Mouse (Mus musculus) liver, embryonic 12.5 days (tissue): Measurements from ENCODE around the gene Trim66. TPM values are rescaled to one million over a fixed set of nuclear protein-coding genes. Genes with fewer than 3 reads are reported as not detected.

Source experiments
- ATAC-seq: fragments of 200-750 bp; cut with Nextera tagmentation; 2 replicates; pipeline ENCODE4 v1.8.0; 2017; ENCODE audit warnings: moderate number of reproducible peaks, mild to moderate bottlenecking, moderate library complexity
- H3K27ac ChIP-seq: fragments of 300-500 bp; sonication (generic); 2 replicates; pipeline ENCODE4 v1.5.1; 2016; ENCODE audit warnings: mild to moderate bottlenecking
- H3K27me3 ChIP-seq: fragments of 300-500 bp; sonication (generic); replicated peaks from 2 replicates; pipeline ENCODE4 v1.6.1; 2016; ENCODE audit warnings: mild to moderate bottlenecking, moderate library complexity
- H3K36me3 ChIP-seq: fragments of 300-500 bp; sonication (generic); 2 replicates; pipeline ENCODE4 v1.6.1; 2016; ENCODE audit warnings: mild to moderate bottlenecking, moderate library complexity
- H3K4me1 ChIP-seq: fragments of 300-500 bp; sonication (generic); 2 replicates; pipeline ENCODE4 v1.6.1; 2016
- H3K4me2 ChIP-seq: fragments of 300-500 bp; sonication (generic); 2 replicates; pipeline ENCODE4 v1.6.1; 2016; ENCODE audit warnings: mild to moderate bottlenecking, moderate library complexity
- H3K4me3 ChIP-seq: fragments of 300-500 bp; sonication (generic); 2 replicates; pipeline ENCODE4 v1.5.1; 2016; ENCODE audit warnings: mild to moderate bottlenecking, moderate library complexity
- H3K9ac ChIP-seq: fragments of 300-500 bp; sonication (generic); 2 replicates; pipeline ENCODE4 v1.6.1; 2016; ENCODE audit warnings: mild to moderate bottlenecking, moderate library complexity
- H3K9me3 ChIP-seq: fragments of 300-500 bp; sonication (generic); replicated peaks from 2 replicates; pipeline ENCODE4 v1.6.1; 2016; ENCODE audit warnings: mild to moderate bottlenecking, moderate library complexity
- WGBS: fragments of 180-500 bp; shearing (Covaris S2); methylation state at CpG from one replicate; pipeline ENCODE4 v1.1.7; 2016; ENCODE audit not compliant: insufficient replicate concordance; 5-methylcytosine and 5-hydroxymethylcytosine counted together
- polyA plus RNA-seq: library from polyadenylated mRNA; unstranded; fragments of >200 nt; fragmentation: Nextera tagmentation; extraction: Ambion mirVana; gene quantifications from 2 replicates; pipeline ENCODE4 v1.2.1, GENCODE M21; 2016

Gene Trim66
- polyA plus RNA-seq, 1 experiment from 2014 or later: 0.04 TPM

- Histone ChIP-seq H3K9ac (no peak overlapping the region), H3K9me3 (no peaks in the 10 kb centered on the region)
These were observed 24.8 kb upstream of the Trim66 start for GRCm38 (mm10) chr7:109532691-109533090.

DNA sequence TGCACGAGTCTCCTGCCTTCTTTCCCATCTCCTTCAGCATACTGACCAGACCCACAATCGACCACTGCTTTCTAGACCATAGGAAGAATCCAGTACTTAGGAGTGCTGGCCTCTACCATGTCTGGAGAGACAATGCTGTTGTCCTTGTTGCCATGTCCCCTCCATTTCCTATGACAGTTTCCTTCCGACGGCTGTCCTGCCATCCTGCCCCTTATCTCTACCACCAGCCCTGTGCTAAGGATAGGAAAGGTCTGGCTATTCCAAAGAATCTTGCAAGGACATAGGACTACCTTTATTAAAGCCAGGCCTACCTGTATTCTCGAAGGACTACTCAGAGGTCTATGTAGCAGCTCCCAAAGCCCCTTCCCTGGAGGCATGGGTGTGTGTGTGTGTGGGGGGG is 23.6 kb upstream of the Trim66 start:
- H3K4me1 ChIP-seq: peaks cover 6% of the 10 kb centered on the region; the same call in 1 of the 2 replicates
- peaks cover 64% of the 10 kb centered on the region for H3K36me3 ChIP-seq
- H3K9ac ChIP-seq: no peak overlapping the region
- no peak overlapping the region for H3K4me2 ChIP-seq
- WGBS: 36% methylated on average over 5 of the region's 5 CpGs
- ATAC-seq: peak; percentile 25; the same call in 1 of the 2 replicates
- H3K9me3 ChIP-seq: no peaks in the 10 kb centered on the region
- no peaks in the 10 kb centered on the region for H3K27me3 ChIP-seq
- H3K4me3 ChIP-seq: no peak overlapping the region
- H3K27ac ChIP-seq: no peak overlapping the region

More at GRCm38 (mm10) chr7:109532691-109533090, 24.8 kb upstream of the Trim66 start:
- H3K4me1 ChIP-seq: peaks cover 6% of the 10 kb centered on the region; the same call in 1 of the 2 replicates
- 65% methylated on average over 3 of the region's 3 CpGs for WGBS
- H3K27ac ChIP-seq: no peak overlapping the region
- no peak overlapping the region for H3K4me2 ChIP-seq
- no peak for ATAC-seq
- no peak overlapping the region for H3K4me3 ChIP-seq
- H3K36me3 ChIP-seq: peaks cover 56% of the 10 kb centered on the region
- no peaks in the 10 kb centered on the region for H3K27me3 ChIP-seq

DNA sequence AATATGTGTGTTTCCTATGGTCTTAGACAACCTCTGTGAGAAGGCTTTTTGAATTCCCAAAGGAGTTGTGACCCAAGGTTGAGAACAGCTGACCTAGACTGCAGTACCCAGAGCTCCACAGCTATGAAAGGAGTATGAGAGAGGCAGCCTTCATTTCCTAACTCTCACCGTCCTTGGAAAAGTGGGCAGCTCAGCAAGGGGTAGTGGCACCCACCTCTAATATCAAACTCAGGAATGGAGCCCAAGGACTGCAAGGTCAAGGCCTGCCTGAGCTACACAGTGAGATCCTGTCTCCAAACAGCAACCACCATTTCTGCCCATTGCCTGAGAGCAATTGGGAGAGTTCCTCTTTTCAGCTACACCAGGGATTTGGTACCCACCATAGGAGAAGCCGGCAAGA is 21.8 kb upstream of the Trim66 start:
- peaks cover 70% of the 10 kb centered on the region for H3K36me3 ChIP-seq
- 66% methylated on average over 2 of the region's 2 CpGs for WGBS
- no peak for ATAC-seq

GRCm38 (mm10) chr7:109528356-109528755 is 20.4 kb upstream of the Trim66 start:
- Histone ChIP-seq H3K36me3 (peaks cover 76% of the 10 kb centered on the region), H3K9ac (no peak overlapping the region), H3K9me3 (no peaks in the 10 kb centered on the region), H3K4me1 (peaks cover 8% of the 10 kb centered on the region; the same call in 1 of the 2 replicates), H3K27ac (0 out of 2 replicates have a peak overlapping the region, but pooled peaks have one; percentile 10), H3K4me2 (no peak overlapping the region), H3K27me3 (no peaks in the 10 kb centered on the region), H3K4me3 (no peak overlapping the region)
- WGBS: 34% methylated on average over 3 of the region's 3 CpGs
- ATAC-seq: no peak

More for the DNA sequence above, 21.8 kb upstream of the Trim66 start:
- Histone ChIP-seq H3K27me3 (no peaks in the 10 kb centered on the region), H3K9ac (no peak overlapping the region), H3K4me1 (peaks cover 6% of the 10 kb centered on the region; the same call in 1 of the 2 replicates), H3K4me3 (no peak overlapping the region), H3K27ac (no peak overlapping the region), H3K9me3 (no peaks in the 10 kb centered on the region), H3K4me2 (no peak overlapping the region)

DNA sequence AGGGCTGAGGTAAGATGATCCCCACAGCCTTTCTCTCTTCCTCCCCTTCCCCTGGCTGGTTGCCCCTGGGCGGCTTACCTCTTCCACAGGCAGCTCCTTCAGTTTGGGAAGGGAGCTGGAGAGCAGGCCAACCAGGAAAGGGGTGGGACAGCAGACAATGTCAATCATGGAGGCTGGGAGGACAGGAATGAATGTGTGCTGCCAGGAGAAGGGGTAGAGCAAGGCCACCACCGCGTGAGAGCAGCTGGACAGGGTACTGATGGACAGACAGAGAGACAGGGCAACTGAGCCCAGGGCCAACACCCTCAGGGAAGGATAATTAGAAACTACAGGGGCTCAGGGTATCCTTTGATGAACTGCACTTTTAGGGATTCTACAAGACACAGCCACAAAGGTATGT is 19.6 kb upstream of the Trim66 start:
- WGBS: 71% methylated on average over 3 of the region's 3 CpGs
- H3K9ac ChIP-seq: no peak overlapping the region
- no peak for ATAC-seq
- H3K9me3 ChIP-seq: no peaks in the 10 kb centered on the region
- H3K27me3 ChIP-seq: no peaks in the 10 kb centered on the region
- H3K4me3 ChIP-seq: no peak overlapping the region
- no peak overlapping the region for H3K27ac ChIP-seq
- no peak overlapping the region for H3K4me2 ChIP-seq
- peaks cover 16% of the 10 kb centered on the region; the same call in 1 of the 2 replicates for H3K4me1 ChIP-seq
- H3K36me3 ChIP-seq: peaks cover 79% of the 10 kb centered on the region

GRCm38 (mm10) chr7:109525740-109526663 is 18.1 kb upstream of the Trim66 start:
- Histone ChIP-seq H3K4me2 (no peak overlapping the region), H3K9ac (no peak overlapping the region), H3K9me3 (no peaks in the 10 kb centered on the region), H3K27ac (peak overlapping the region; percentile 57), H3K27me3 (no peaks in the 10 kb centered on the region), H3K4me3 (no peak overlapping the region), H3K4me1 (peaks cover 24% of the 10 kb centered on the region), H3K36me3 (peaks cover 84% of the 10 kb centered on the region)
- peak; percentile 6 for ATAC-seq
- 70% methylated on average over 16 of the region's 16 CpGs for WGBS

DNA sequence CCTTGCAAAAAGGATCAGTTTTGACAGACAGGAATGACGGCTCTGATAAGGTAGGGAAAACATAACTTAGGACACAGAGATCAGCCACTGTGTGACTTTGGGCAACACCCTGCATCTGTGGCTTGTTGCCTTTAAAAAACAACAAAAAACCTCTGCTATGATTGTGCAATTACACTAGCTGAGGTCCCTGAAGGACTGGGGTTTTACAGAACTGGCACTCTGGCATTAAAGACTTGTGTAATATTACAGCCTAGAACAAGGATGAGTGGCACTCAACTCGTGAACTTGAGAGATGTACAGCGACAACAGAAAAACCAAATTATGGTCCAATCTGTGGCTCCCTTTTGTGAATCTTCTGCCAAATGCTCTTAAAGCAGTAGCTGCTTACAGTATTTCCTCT is 16.8 kb upstream of the Trim66 start:
- Histone ChIP-seq H3K4me1 (peaks cover 30% of the 10 kb centered on the region), H3K9me3 (no peaks in the 10 kb centered on the region), H3K27me3 (no peaks in the 10 kb centered on the region), H3K9ac (no peak overlapping the region), H3K4me3 (no peak overlapping the region), H3K36me3 (peaks cover 90% of the 10 kb centered on the region), H3K27ac (peak overlapping the region; percentile 73), H3K4me2 (no peak overlapping the region)
- ATAC-seq: no peak
- 77% methylated on average over 3 of the region's 3 CpGs for WGBS

GRCm38 (mm10) chr7:109524442-109524744 is 16.5 kb upstream of the Trim66 start:
- no peak overlapping the region for H3K9ac ChIP-seq
- ATAC-seq: no peak
- no peaks in the 10 kb centered on the region for H3K27me3 ChIP-seq
- H3K9me3 ChIP-seq: no peaks in the 10 kb centered on the region
- peaks cover 30% of the 10 kb centered on the region for H3K4me1 ChIP-seq
- H3K27ac ChIP-seq: peak overlapping the region; percentile 73
- H3K4me2 ChIP-seq: no peak overlapping the region
- H3K36me3 ChIP-seq: peaks cover 88% of the 10 kb centered on the region
- H3K4me3 ChIP-seq: no peak overlapping the region

- WGBS: 49% methylated on average over 6 of the region's 6 CpGs
- Histone ChIP-seq H3K4me1 (peaks cover 30% of the 10 kb centered on the region), H3K4me3 (no peak overlapping the region)
These were observed 16.0 kb upstream of the Trim66 start for GRCm38 (mm10) chr7:109523741-109524441.

DNA sequence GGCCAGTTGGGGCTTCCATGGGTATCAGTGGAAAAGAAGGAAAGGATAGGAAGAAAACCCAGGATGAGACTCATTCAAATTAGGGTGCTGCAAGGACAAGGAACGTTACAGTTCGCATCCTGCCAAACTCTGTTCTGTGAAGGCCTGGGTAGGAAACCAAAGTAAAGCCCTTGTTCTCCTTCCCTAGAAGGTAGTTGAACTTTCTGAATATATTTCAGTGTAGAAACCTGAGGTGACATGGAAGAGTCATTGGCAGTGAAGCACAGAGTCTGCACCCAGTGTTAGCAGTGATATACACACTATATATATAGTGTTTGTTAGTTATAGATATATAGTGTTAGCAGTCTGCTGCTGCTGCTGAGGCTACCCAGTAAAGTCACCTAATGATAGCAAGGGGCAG is 15.4 kb upstream of the Trim66 start:
- Histone ChIP-seq H3K27ac (peak overlapping the region; percentile 73), H3K9ac (no peak overlapping the region), H3K4me1 (peaks cover 32% of the 10 kb centered on the region), H3K27me3 (no peaks in the 10 kb centered on the region), H3K36me3 (peaks cover 87% of the 10 kb centered on the region), H3K4me2 (peak overlapping the region; percentile 90; the same call in 1 of the 2 replicates), H3K4me3 (no peak overlapping the region), H3K9me3 (no peaks in the 10 kb centered on the region)
- WGBS: 69% methylated on average over 2 of the region's 2 CpGs
- ATAC-seq: no peak

More at GRCm38 (mm10) chr7:109523741-109524441, 16.0 kb upstream of the Trim66 start:
- H3K27ac ChIP-seq: peak overlapping the region; percentile 73
- peaks cover 87% of the 10 kb centered on the region for H3K36me3 ChIP-seq
- H3K9ac ChIP-seq: no peak overlapping the region
- H3K27me3 ChIP-seq: no peaks in the 10 kb centered on the region
- H3K4me2 ChIP-seq: no peak overlapping the region
- H3K9me3 ChIP-seq: no peaks in the 10 kb centered on the region
- ATAC-seq: no peak

DNA sequence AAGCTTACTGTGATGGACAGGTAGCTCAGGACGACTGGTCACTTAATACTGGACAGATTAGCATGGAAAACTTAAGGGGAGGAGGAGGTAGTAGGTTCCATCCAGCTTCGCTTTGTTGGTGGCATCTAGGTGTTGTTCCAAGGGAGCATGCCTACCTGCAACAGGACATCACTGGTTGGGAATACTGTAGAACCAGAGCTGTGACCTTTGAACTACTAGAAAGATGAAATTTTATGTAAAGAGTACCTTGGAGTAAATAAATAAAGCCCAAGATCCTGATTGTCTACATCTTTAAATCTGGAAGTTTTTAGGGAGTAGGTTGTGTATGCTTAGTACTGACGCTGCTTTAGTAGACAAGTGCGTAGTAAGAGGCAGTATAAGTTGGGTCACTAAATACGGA is 14.2 kb upstream of the Trim66 start:
- peak overlapping the region; percentile 98 for H3K9ac ChIP-seq
- peaks cover 44% of the 10 kb centered on the region for H3K4me1 ChIP-seq
- peaks cover 75% of the 10 kb centered on the region for H3K36me3 ChIP-seq
- H3K9me3 ChIP-seq: no peaks in the 10 kb centered on the region
- no peaks in the 10 kb centered on the region for H3K27me3 ChIP-seq
- H3K27ac ChIP-seq: peak overlapping the region; percentile 97
- H3K4me2 ChIP-seq: peak overlapping the region; percentile 90
- ATAC-seq: no peak
- 60% methylated on average over 5 of the region's 5 CpGs for WGBS
- H3K4me3 ChIP-seq: peak overlapping the region; percentile 98

DNA sequence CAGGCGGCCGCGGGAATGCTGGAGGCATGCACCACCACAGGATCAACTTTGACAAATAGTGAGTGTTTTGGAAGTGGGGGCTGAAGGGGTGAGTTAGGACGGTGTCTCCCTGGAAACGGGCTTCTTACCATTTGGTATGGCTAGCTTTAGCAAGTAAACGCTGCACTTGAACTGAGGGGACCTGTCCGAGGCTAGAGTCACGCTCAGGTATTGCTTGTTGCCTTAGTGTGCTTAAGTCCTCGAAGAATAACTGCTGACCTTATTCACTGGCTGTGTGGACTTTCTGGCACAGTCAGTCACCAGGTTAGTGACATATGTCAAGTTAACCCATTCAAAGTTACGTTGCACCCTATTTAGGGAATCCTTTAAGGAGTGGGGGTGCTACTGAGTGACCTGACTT is 12.0 kb upstream of the Trim66 start:
- Histone ChIP-seq H3K9ac (peak overlapping the region; percentile 98), H3K4me1 (peaks cover 50% of the 10 kb centered on the region), H3K9me3 (no peaks in the 10 kb centered on the region), H3K4me2 (peak overlapping the region; percentile 90), H3K27me3 (no peaks in the 10 kb centered on the region), H3K4me3 (peak overlapping the region; percentile 98), H3K36me3 (peaks cover 54% of the 10 kb centered on the region), H3K27ac (peak overlapping the region; percentile 97)
- 2% methylated on average over 10 of the region's 10 CpGs for WGBS
- ATAC-seq: no peak
